Comparison of ENCODE assay signal across 23 mouse cellular contexts in the genomic region with DNA sequence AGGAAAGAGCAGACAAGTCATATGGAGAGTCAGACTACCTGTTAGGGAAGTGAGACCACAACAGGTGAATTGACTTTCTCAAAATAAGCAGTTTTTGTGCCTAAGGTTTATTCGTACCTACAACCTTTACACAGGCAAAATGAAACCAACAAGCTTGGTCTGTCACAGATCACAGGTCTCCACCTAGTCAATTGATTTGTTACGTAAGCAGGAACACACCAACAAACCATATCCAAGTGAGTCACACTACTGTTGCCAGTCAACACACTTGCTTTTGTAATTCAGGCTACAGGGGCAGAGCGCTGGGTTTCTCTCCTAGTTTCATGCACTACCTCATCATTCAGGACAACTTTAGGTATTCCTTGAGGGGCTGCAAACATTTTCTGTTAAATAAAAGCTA. TPM values are rescaled to one million over a fixed set of nuclear protein-coding genes. Genes with fewer than 3 reads are reported as not detected.
"Had no signal": no experiment of that assay in that cellular context is flagged by ENCODE, and none has a peak within 500 bp of the region (broad histone marks: within the 10 kb centered on the region; RNA-seq: fewer than 3 reads in every experiment).

No protein-coding gene starts in this region.

- H3K36me3 ChIP-seq: heart, embryonic 10.5 days; heart, embryonic 12.5 days; hindbrain, embryonic 10.5 days; hindbrain, embryonic 12.5 days; intestine, embryonic 15.5 days; limb, embryonic 10.5 days; limb, embryonic 12.5 days; liver, embryonic 12.5 days had no signal

- DNase-seq: gastrocnemius, adult 2 months; gastrocnemius, postnatal 14 days; gastrocnemius, postnatal 36 days; heart, adult 11 months; heart, adult 2 months; heart, postnatal 10 days; heart, postnatal 4 days; kidney, adult 18-20 months; kidney, adult 8-10 months; kidney, postnatal 10 days; kidney, postnatal 25 days; kidney, postnatal 4 days had no signal

- H3K4me1 ChIP-seq: heart, embryonic 10.5 days; heart, embryonic 12.5 days; hindbrain, embryonic 10.5 days; hindbrain, embryonic 12.5 days; intestine, embryonic 15.5 days; limb, embryonic 10.5 days; limb, embryonic 12.5 days; liver, embryonic 12.5 days had no signal

- H3K27me3 ChIP-seq: heart, embryonic 12.5 days; hindbrain, embryonic 12.5 days; intestine, embryonic 15.5 days; limb, embryonic 12.5 days; liver, embryonic 12.5 days had no signal

- H3K4me3 ChIP-seq: gastrocnemius, adult 2 months; heart, adult 2 months; heart, embryonic 10.5 days; heart, embryonic 12.5 days; hindbrain, embryonic 10.5 days; hindbrain, embryonic 12.5 days; intestine, embryonic 15.5 days; layer of hippocampus, adult 2 months; left cerebral cortex, adult 2 months; limb, embryonic 10.5 days; limb, embryonic 12.5 days; liver, embryonic 12.5 days had no signal

- H3K9ac ChIP-seq: heart, embryonic 12.5 days; hindbrain, embryonic 12.5 days; hindbrain, embryonic 14.5 days; intestine, embryonic 15.5 days; limb, embryonic 12.5 days; liver, embryonic 12.5 days had no signal

- H3K27ac ChIP-seq: gastrocnemius, adult 2 months; heart, adult 2 months; heart, embryonic 10.5 days; hindbrain, embryonic 10.5 days; hindbrain, embryonic 12.5 days; hindbrain, embryonic 14.5 days; intestine, embryonic 15.5 days; layer of hippocampus, adult 2 months; left cerebral cortex, adult 2 months; limb, embryonic 10.5 days; limb, embryonic 12.5 days; liver, embryonic 12.5 days had no signal

RNA-seq across cellular contexts. Expression of gene Pkib, which starts 28.7 kb away (rescaled TPM):
- total RNA-seq: gastrocnemius, adult 2 months; gastrocnemius, postnatal 14 days; gastrocnemius, postnatal 36 days had no signal
- polyA plus RNA-seq: limb, embryonic 10.5 days had no signal
